Mouse (Mus musculus) hindbrain, embryonic 12.5 days (tissue): ENCODE results near the gene Jade1. TPM values are rescaled to one million over a fixed set of nuclear protein-coding genes. Genes with fewer than 3 reads are reported as not detected.

Experiments
- ATAC-seq: fragments of 200-750 bp; cut with Nextera tagmentation; 2 replicates; pipeline ENCODE4 v1.8.0; 2017; ENCODE audit warnings: moderate TSS enrichment; ENCODE audit not compliant: low FRiP score
- H3K27ac ChIP-seq: fragments of 300-500 bp; sonication (generic); 2 replicates; pipeline ENCODE4 v1.5.1; 2016; ENCODE audit warnings: mild to moderate bottlenecking
- H3K27me3 ChIP-seq: fragments of 300-500 bp; sonication (generic); 2 replicates; pipeline ENCODE4 v1.6.1; 2016; ENCODE audit warnings: mild to moderate bottlenecking
- H3K36me3 ChIP-seq: fragments of 300-500 bp; sonication (generic); 2 replicates; pipeline ENCODE4 v1.6.1; 2016; ENCODE audit warnings: mild to moderate bottlenecking
- H3K4me1 ChIP-seq: fragments of 300-500 bp; sonication (generic); 2 replicates; pipeline ENCODE4 v1.6.1; 2016
- H3K4me2 ChIP-seq: fragments of 300-500 bp; sonication (generic); replicated peaks from 2 replicates; pipeline ENCODE4 v1.6.1; 2016; ENCODE audit warnings: mild to moderate bottlenecking
- H3K4me3 ChIP-seq: fragments of 300-500 bp; sonication (generic); 2 replicates; pipeline ENCODE4 v1.5.1; 2016; ENCODE audit warnings: mild to moderate bottlenecking
- H3K9ac ChIP-seq: fragments of 300-500 bp; sonication (generic); 2 replicates; pipeline ENCODE4 v1.6.1; 2016; ENCODE audit warnings: mild to moderate bottlenecking, moderate library complexity
- H3K9me3 ChIP-seq: fragments of 300-500 bp; sonication (generic); replicated peaks from 2 replicates; pipeline ENCODE4 v1.6.1; 2016; ENCODE audit warnings: mild to moderate bottlenecking
- WGBS: fragments of 180-500 bp; shearing (Covaris S2); methylation state at CpG from one replicate; pipeline ENCODE4 v1.1.7; 2016; 5-methylcytosine and 5-hydroxymethylcytosine counted together
- polyA plus RNA-seq: library from polyadenylated mRNA; unstranded; fragments of >200 nt; fragmentation: Nextera tagmentation; extraction: Ambion mirVana; gene quantifications from 2 replicates; pipeline ENCODE4 v1.2.1, GENCODE M21; 2016

Gene Jade1
- polyA plus RNA-seq, 1 experiment from 2014 or later: 16.0 TPM

DNA sequence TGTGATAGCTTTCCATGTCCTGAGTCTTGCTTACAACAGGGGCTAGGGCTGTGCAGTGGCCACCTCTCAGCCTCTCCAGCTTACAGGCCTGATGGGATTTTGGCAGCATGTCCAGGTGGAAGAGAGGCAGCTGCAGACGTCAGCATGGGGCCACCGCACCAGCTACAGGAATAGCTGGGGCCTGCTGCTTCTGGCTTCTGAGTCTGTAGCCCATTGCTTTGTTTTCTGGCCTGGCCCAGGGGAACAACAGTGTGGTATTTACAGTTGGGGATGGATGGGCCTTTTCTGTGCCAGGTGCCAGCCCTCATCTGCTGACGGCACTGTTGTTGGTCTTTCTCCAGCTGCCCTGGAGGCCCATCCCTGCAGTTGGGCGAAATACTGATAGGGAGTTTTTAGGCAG lies 28.1 kb downstream of the Jade1 start:
- H3K36me3 ChIP-seq: no peaks in the 10 kb centered on the region
- H3K4me3 ChIP-seq: no peak overlapping the region
- no peak overlapping the region for H3K4me2 ChIP-seq
- H3K9me3 ChIP-seq: no peaks in the 10 kb centered on the region
- WGBS: 65% methylated on average over 4 of the region's 4 CpGs
- H3K27me3 ChIP-seq: no peaks in the 10 kb centered on the region
- no peak overlapping the region for H3K9ac ChIP-seq
- peaks cover 39% of the 10 kb centered on the region for H3K4me1 ChIP-seq
- ATAC-seq: no peak
- no peak overlapping the region for H3K27ac ChIP-seq

DNA sequence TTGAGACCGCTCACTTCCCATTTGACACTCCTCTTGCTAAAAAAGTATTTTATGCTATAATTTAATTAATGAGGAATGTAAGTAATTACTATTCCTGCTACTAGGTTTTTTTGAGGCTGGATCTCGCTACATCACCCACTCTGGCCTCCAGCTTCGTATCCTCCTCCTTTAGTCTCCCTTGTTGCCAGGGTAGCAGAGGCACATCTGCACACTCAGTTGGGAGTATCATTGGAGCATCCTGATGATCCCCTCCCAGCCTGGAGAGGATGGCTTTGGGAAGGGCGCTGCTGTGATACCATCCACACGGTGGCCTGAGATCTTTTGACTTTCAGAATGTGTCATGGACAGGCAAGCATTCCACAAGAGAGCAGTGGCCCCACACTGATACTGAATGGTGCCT lies 30.0 kb downstream of the Jade1 start:
- Histone ChIP-seq H3K9ac (no peak overlapping the region), H3K27ac (no peak overlapping the region), H3K9me3 (no peaks in the 10 kb centered on the region), H3K27me3 (no peaks in the 10 kb centered on the region), H3K4me2 (no peak overlapping the region), H3K4me3 (no peak overlapping the region), H3K36me3 (0 out of 2 replicates have a peak, but pooled peaks cover 6% of the 10 kb centered on the region), H3K4me1 (peaks cover 34% of the 10 kb centered on the region)
- ATAC-seq: no peak
- WGBS: 80% methylated on average over 5 of the region's 5 CpGs

DNA sequence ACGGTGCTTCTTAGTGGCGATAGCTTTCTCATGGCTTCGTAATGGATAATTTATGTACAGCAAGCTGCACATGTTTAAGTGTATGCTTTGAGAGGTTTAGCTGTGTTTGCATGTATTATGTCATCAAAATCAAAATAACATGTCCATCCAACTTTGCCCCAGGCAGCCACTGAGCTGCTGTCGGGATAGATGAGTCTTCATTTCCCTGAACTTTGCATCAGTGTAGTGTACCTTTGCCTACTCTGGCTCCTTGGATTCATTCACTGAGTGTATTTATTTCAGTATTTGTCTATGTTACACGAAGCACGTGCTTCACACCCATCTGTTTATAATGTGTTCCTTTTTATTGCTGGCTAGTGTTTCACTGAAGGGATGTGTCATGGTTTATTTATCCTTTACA lies 30.8 kb downstream of the Jade1 start:
- ATAC-seq: no peak

DNA sequence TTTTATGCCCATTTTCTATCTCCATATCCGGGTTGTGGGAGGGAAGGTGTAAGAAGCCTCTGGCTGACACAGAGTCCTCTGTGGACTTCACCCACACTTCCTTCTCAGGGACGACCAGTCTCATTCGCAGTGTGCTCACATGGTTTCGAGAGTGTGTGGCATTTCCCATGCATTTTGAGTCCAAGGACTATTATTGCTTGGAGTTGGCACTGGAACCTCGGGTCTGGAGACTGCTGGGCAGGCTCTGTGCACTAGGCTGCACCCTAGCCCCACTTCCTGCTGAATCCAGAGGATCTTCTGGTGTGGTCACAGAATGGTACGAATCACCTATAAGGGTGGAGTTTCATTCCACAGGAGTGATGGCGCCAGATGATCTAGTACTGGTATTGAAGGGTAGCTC lies 31.4 kb downstream of the Jade1 start:
- ATAC-seq: no peak
- WGBS: 84% methylated on average over 7 of the region's 7 CpGs
- H3K4me3 ChIP-seq: no peak overlapping the region
- H3K27ac ChIP-seq: no peak overlapping the region
- no peak overlapping the region for H3K4me2 ChIP-seq
- peaks cover 12% of the 10 kb centered on the region; the same call in 1 of the 2 replicates for H3K36me3 ChIP-seq
- H3K9ac ChIP-seq: no peak overlapping the region
- peaks cover 20% of the 10 kb centered on the region for H3K4me1 ChIP-seq
- H3K27me3 ChIP-seq: no peaks in the 10 kb centered on the region
- H3K9me3 ChIP-seq: no peaks in the 10 kb centered on the region

More for the DNA sequence above, 30.8 kb downstream of the Jade1 start:
- H3K27me3 ChIP-seq: no peaks in the 10 kb centered on the region
- H3K4me1 ChIP-seq: peaks cover 26% of the 10 kb centered on the region
- 0 out of 2 replicates have a peak, but pooled peaks cover 8% of the 10 kb centered on the region for H3K36me3 ChIP-seq
- 93% methylated on average over 6 of the region's 6 CpGs for WGBS
- no peak overlapping the region for H3K4me2 ChIP-seq
- H3K4me3 ChIP-seq: no peak overlapping the region
- no peak overlapping the region for H3K27ac ChIP-seq
- no peak overlapping the region for H3K9ac ChIP-seq
- H3K9me3 ChIP-seq: no peaks in the 10 kb centered on the region

DNA sequence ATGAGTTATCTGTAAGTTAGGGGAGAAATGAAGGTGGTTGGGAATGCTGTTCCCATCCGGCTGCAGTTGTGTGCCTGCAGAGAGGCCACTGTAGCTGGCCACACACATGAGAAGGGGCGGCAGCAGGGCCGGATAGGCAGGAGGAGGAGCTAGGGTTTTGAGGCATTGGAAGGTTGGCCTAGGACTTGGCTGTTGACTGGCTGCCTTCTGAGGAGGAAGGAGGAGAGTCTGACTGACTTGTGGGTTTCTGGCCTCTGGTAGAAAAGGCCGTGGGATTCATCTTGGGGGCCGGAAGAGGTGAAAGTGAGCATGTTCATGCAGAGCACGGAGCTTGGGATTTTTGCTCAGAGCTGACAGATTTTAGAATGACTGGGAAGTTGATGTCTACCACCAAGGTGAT lies 32.1 kb downstream of the Jade1 start:
- WGBS: 74% methylated on average over 6 of the region's 6 CpGs
- H3K36me3 ChIP-seq: peaks cover 13% of the 10 kb centered on the region; the same call in 1 of the 2 replicates

DNA sequence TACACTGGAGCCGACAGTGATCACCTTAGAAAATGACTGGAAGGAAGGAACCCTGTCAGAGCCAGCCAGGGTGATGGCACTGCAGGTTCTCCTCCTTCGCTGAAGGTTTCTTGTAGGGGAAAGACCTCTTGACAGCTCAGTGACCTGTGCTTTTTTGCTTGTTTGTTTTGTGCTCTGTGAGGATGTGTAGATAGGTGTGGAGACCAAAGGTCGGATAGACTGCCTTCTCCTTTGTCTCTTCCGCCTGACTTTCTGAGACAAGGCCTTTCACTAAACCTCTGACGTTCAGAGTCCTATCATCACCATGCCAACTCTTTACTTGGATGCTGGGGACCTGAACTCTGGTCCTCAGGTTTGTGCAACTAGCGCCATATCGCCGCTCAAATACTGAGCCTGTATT lies 33.0 kb downstream of the Jade1 start:
- no peak overlapping the region for H3K27ac ChIP-seq
- no peak overlapping the region for H3K4me3 ChIP-seq
- H3K27me3 ChIP-seq: no peaks in the 10 kb centered on the region
- peaks cover 13% of the 10 kb centered on the region; the same call in 1 of the 2 replicates for H3K36me3 ChIP-seq
- H3K4me2 ChIP-seq: no peak overlapping the region
- no peak for ATAC-seq
- H3K4me1 ChIP-seq: peaks cover 15% of the 10 kb centered on the region
- WGBS: 67% methylated on average over 8 of the region's 8 CpGs
- H3K9ac ChIP-seq: no peak overlapping the region
- H3K9me3 ChIP-seq: no peaks in the 10 kb centered on the region

More for the DNA sequence above, 32.1 kb downstream of the Jade1 start:
- no peak for ATAC-seq
- Histone ChIP-seq H3K4me1 (peaks cover 18% of the 10 kb centered on the region), H3K4me3 (no peak overlapping the region), H3K4me2 (no peak overlapping the region), H3K9me3 (no peaks in the 10 kb centered on the region), H3K27ac (no peak overlapping the region), H3K27me3 (no peaks in the 10 kb centered on the region), H3K9ac (no peak overlapping the region)

DNA sequence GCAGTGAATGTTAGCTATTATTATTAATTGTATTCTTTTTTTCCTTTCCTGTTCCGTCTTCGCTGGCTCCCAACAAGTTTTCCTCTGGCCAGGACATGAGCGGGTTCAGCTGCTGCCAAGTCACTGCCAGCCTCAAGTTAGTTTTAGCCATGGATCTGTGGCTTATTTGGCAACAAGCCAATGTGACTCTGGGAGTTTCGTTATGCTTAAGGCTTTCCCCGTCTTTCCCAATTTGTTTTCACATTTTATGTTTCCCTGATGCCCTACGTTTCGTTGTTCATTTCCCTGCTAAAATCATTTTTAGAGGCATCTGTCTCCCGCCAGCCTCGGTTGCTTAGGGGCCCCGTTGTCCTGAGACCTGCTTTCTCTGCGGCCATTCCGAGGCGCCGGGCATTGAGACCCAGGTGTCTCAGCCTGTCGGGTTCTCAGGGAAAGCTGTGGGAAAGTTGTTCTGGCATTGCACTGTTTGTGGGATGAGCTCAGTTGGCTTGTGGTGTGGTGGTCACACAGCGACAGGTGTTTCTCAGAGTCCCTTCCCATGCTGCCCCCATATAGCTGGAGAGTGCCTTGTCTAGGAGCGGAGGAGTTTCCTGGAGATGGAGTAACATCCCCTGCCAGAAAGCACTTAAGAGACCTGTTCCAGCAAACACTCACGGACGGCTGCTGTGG lies 33.8 kb downstream of the Jade1 start:
- Histone ChIP-seq H3K9ac (no peak overlapping the region), H3K27me3 (no peaks in the 10 kb centered on the region), H3K4me2 (no peak overlapping the region), H3K27ac (no peak overlapping the region), H3K4me3 (no peak overlapping the region), H3K9me3 (no peaks in the 10 kb centered on the region), H3K36me3 (peaks cover 22% of the 10 kb centered on the region), H3K4me1 (peaks cover 12% of the 10 kb centered on the region; the same call in 1 of the 2 replicates)
- 90% methylated on average over 19 of the region's 19 CpGs for WGBS
- no peak for ATAC-seq

DNA sequence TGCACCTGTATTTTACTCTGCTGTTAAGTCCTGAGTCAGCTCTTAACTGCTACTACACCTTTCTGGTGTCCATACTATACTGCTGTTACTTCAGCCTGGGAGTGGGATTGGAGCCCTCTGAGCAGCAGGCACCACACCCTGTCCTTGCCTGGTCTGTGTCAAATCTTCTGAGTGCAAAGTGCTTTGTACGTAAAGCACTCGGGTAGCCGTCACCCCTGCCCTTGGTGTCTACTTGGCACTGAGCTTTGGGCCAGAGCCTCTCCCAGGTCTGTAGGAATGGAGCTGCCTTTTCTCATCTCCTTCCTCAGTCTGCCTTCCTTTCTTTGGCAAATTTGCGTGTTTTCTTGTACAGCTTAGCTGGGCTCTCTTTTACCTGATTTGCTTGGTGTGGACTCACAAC lies 34.5 kb downstream of the Jade1 start:
- 99% methylated on average over 4 of the region's 4 CpGs for WGBS
- Histone ChIP-seq H3K4me2 (no peak overlapping the region), H3K4me1 (peaks cover 12% of the 10 kb centered on the region; the same call in 1 of the 2 replicates), H3K36me3 (peaks cover 27% of the 10 kb centered on the region), H3K9ac (no peak overlapping the region), H3K27ac (no peak overlapping the region), H3K27me3 (no peaks in the 10 kb centered on the region), H3K4me3 (no peak overlapping the region), H3K9me3 (no peaks in the 10 kb centered on the region)
- no peak for ATAC-seq

DNA sequence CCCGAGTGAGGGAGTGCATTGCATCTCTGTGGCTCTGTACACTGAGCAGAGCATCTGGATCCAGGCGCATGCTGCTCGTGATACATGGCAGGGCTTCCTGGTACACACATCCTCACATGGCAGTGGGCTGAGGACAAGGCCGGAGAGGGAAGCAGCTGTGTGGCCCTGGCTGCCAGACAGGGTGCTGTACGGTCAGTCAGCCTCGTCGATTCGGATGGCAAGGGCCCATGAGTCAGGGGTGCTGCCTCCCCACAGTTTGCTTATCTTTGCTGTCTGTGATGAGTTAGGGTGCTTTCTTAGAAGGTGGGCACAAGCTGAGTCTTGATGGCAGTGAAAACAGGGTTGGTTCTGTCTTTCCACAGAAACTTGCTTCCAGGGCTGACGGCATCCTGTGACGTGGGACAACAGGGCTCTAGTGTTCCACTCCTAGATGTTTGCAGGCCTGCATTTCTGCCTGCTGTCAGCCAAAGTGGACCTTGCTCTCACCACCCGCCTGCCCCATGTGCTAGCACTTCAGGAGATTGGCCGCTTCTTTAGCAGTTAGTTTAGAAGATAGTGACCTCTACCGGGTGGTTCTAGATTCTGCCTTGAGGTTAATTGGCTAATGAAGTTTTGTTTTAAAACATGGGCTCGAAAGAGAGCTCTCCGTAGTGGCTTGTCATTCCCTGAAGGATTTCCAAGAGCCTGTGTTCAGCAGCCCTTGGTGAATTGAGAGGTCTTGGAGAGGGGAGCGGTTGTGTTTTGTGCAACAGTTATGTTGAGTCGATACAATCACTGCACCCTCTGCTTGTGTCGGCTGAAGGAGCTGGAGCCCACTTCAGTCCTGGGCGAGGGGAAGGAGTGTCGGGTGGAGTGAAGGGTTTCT lies 35.4 kb downstream of the Jade1 start:
- Histone ChIP-seq H3K27me3 (no peaks in the 10 kb centered on the region), H3K4me3 (no peak overlapping the region), H3K9ac (no peak overlapping the region), H3K27ac (no peak overlapping the region), H3K4me2 (no peak overlapping the region), H3K4me1 (peaks cover 12% of the 10 kb centered on the region; the same call in 1 of the 2 replicates), H3K9me3 (no peaks in the 10 kb centered on the region), H3K36me3 (peaks cover 30% of the 10 kb centered on the region)
- ATAC-seq: no peak
- 89% methylated on average over 20 of the region's 20 CpGs for WGBS

DNA sequence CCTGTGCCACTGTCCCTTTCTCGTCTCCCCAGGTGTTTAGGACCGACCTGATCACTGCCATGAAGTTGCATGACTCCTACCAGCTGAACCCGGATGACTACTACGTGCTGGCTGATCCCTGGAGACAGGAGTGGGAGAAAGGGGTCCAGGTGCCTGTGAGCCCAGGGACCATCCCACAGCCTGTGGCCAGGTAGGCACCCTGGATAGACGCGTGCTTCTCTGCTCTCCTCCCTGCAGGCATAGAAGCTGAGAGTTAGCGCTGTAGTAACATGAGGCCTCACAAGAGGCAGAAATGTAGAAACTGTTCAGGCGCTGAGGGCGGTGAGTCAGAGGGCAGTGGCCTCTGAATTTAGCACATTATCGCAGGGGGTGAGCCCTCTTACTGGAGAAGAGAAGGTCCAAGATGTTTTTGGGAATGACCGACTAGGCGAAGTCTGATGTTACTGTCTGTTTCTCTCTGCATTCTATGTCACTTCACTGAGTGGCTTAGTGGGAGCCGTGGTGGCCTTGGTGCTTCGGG lies 36.2 kb downstream of the Jade1 start:
- 93% methylated on average over 14 of the region's 14 CpGs for WGBS
- peaks cover 36% of the 10 kb centered on the region for H3K36me3 ChIP-seq
- no peaks in the 10 kb centered on the region for H3K27me3 ChIP-seq
- no peaks in the 10 kb centered on the region for H3K9me3 ChIP-seq
- no peak overlapping the region for H3K4me3 ChIP-seq
- H3K27ac ChIP-seq: no peak overlapping the region
- H3K4me1 ChIP-seq: peaks cover 12% of the 10 kb centered on the region; the same call in 1 of the 2 replicates
- no peak for ATAC-seq
- no peak overlapping the region for H3K9ac ChIP-seq
- no peak overlapping the region for H3K4me2 ChIP-seq

DNA sequence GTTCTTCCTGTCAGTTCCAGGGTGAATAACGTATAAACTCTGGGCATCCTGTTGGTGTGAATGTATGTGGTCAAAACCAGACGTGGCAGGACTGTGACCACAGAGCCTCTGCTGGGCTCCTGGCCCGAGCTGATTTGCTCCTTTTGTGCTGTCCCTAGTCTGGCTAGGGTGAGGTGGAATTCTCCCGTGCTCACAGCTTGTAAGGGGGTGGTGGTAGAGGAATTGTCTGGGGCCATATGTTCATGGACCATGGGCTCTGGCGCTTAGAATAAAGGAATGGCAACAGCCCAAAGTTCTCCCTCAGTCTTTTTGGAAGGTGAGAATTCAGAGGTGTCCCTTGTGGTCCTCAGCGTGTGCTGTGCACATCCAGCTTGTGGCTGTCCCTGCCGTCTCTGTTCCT lies 37.3 kb downstream of the Jade1 start:
- 87% methylated on average over 7 of the region's 7 CpGs for WGBS
- no peak overlapping the region for H3K9ac ChIP-seq
- no peak overlapping the region for H3K4me3 ChIP-seq
- peaks cover 3% of the 10 kb centered on the region; the same call in 1 of the 2 replicates for H3K4me1 ChIP-seq
- H3K4me2 ChIP-seq: no peak overlapping the region
- H3K27me3 ChIP-seq: no peaks in the 10 kb centered on the region
- H3K27ac ChIP-seq: no peak overlapping the region
- no peaks in the 10 kb centered on the region for H3K9me3 ChIP-seq
- H3K36me3 ChIP-seq: peaks cover 41% of the 10 kb centered on the region
- ATAC-seq: no peak

DNA sequence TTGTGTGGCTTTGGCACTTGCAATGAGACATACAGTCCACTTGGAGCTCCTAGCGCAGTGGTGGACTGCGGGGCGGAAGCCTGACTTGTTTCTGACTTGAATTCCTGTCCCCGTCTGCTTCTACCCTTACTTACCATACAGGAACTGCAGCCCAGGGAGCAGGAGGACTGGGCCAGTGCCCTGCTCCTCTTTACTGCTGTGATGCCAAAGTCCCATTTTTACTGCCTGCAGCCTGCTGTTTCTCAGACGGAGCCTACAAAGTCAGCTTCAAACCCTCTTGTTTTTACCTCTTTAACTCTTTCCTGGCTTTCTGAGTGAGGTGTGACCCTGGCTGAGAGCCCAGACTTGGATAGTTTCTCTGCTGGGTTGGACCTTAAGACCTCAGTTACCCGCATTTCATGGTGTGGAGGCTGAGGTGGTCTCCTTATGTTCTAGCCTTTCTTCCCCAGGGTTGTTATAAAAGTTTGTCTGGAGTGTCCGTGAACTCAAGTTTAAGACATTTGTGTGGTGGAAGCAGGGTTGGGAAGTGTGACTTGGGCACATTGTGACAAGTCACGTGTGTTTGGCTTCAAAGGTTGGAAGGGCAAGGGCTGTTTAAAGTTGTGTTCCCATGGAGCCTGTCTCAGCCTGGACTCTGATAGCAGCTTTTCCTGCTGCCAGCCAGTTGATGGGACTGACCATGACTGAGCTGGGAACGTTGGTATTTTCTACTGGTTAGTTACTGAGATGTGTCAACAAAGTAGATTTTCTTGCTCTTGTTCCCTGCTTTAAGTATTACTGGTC lies 38.8 kb downstream of the Jade1 start:
- Histone ChIP-seq H3K9ac (no peak overlapping the region), H3K27me3 (no peaks in the 10 kb centered on the region), H3K27ac (no peak overlapping the region), H3K4me2 (no peak overlapping the region), H3K36me3 (peaks cover 44% of the 10 kb centered on the region), H3K4me1 (no peaks in the 10 kb centered on the region), H3K4me3 (no peak overlapping the region), H3K9me3 (no peaks in the 10 kb centered on the region)
- 87% methylated on average over 9 of the region's 9 CpGs for WGBS
- no peak for ATAC-seq
